Mouse (Mus musculus): ENCODE measurements around the gene Gm42688. TPM values are rescaled to one million over a fixed set of nuclear protein-coding genes. Genes with fewer than 3 reads are reported as not detected.
"Not testable (repeated sequence)": the region's sequence is repeated elsewhere in the genome, so short reads cannot be mapped to it uniquely, and the experiment has no call there.

Gm42688 gene
- polyA plus RNA-seq, 1 experiment from 2014 or later = 2.1 TPM

GRCm38 (mm10) chr6:83151721-83152120, 50.3 kb downstream of the Gm42688 start:
- no peaks in the 10 kb centered on the region for H3K9me3 ChIP-seq (ENCODE audit: control insufficient read depth, low read length)
- no peak overlapping the region for H3K4me2 ChIP-seq (ENCODE audit: low read depth, low read length)
- H3K27ac ChIP-seq (replicated peaks; ENCODE audit: low read depth, low read length) = no peak overlapping the region
- no peak overlapping the region for H3K4me3 ChIP-seq (ENCODE audit: low read depth, low read length)
- no peak overlapping the region for H3K9ac ChIP-seq (ENCODE audit: low read depth, low read length)
- H3K27me3 ChIP-seq (replicated peaks; ENCODE audit: control insufficient read depth, insufficient read depth, low read length) = no peaks in the 10 kb centered on the region
- no peak for DNase-seq (ENCODE audit: low spot score)
- peaks cover 60% of the 10 kb centered on the region for H3K36me3 ChIP-seq (ENCODE audit: control insufficient read depth, insufficient read depth, low read length)
- no peaks in the 10 kb centered on the region for H3K4me1 ChIP-seq (ENCODE audit: control insufficient read depth, insufficient read depth, low read length)
- WGBS = 50% methylated on average over 4 of the region's 8 CpGs
- no peak for ATAC-seq (ENCODE audit: low read depth)

DNA sequence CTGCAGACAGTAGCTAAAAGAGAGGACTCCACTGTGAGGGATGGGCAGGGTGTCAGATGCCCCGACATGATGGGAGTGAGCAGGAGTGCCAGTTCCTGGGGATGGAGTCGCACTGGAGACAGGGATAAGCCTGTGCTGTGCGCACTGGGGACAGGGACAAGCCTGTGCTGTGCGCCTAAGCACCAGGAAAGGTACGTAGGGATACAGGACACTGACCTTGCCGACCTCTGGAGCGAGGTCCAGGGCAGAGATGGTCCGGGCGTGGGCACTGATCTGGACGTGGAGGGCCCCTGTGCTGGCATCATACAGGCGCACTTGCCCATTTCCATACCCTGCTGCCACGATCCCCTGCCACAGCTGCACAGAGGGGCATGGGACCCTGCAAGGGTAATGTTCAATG, 51.6 kb downstream of the Gm42688 start:
- H3K4me2 ChIP-seq (ENCODE audit: low read depth, low read length) = no peak overlapping the region
- ATAC-seq (ENCODE audit: low read depth) = no peak
- H3K9ac ChIP-seq (ENCODE audit: low read depth, low read length) = no peak overlapping the region
- H3K27me3 ChIP-seq (replicated peaks; ENCODE audit: control insufficient read depth, insufficient read depth, low read length) = no peaks in the 10 kb centered on the region
- H3K4me3 ChIP-seq (ENCODE audit: low read depth, low read length) = no peak overlapping the region
- 78% methylated on average over 9 of the region's 12 CpGs for WGBS
- H3K36me3 ChIP-seq (ENCODE audit: control insufficient read depth, insufficient read depth, low read length) = peaks cover 48% of the 10 kb centered on the region
- DNase-seq (ENCODE audit: low spot score) = no peak
- H3K27ac ChIP-seq (replicated peaks; ENCODE audit: low read depth, low read length) = no peak overlapping the region
- no peaks in the 10 kb centered on the region for H3K9me3 ChIP-seq (ENCODE audit: control insufficient read depth, low read length)
- no peaks in the 10 kb centered on the region for H3K4me1 ChIP-seq (ENCODE audit: control insufficient read depth, insufficient read depth, low read length)

DNA sequence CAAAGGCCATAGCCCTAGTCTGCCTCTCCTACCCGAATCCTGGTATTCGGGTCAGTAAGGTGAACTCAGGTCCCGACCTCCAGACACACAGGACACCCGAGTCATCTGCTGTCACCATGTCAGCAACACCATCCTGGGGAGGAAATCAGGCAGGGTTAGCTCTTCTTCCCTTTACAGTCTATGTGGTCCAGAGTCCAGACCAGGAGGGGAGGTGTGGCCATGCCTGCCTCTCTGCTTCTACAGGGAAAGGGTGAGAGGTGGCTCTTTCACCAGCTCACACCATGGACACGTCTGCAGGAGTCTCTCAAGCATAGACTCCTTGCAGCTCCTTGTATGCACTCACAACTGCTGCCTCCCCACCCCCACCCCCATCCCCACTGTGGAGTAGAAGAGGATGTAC, 52.1 kb downstream of the Gm42688 start:
- ATAC-seq (ENCODE audit: low read depth) (no peak), DNase-seq (ENCODE audit: low spot score) (no peak)
- 74% methylated on average over 5 of the region's 5 CpGs for WGBS
- no peak overlapping the region for H3K9ac ChIP-seq (ENCODE audit: low read depth, low read length)
- no peaks in the 10 kb centered on the region for H3K9me3 ChIP-seq (ENCODE audit: control insufficient read depth, low read length)
- peaks cover 43% of the 10 kb centered on the region for H3K36me3 ChIP-seq (ENCODE audit: control insufficient read depth, insufficient read depth, low read length)
- no peaks in the 10 kb centered on the region for H3K4me1 ChIP-seq (ENCODE audit: control insufficient read depth, insufficient read depth, low read length)
- no peak overlapping the region for H3K27ac ChIP-seq (replicated peaks; ENCODE audit: low read depth, low read length)
- no peaks in the 10 kb centered on the region for H3K27me3 ChIP-seq (replicated peaks; ENCODE audit: control insufficient read depth, insufficient read depth, low read length)
- H3K4me2 ChIP-seq (ENCODE audit: low read depth, low read length) = no peak overlapping the region
- H3K4me3 ChIP-seq (ENCODE audit: low read depth, low read length) = no peak overlapping the region

DNA sequence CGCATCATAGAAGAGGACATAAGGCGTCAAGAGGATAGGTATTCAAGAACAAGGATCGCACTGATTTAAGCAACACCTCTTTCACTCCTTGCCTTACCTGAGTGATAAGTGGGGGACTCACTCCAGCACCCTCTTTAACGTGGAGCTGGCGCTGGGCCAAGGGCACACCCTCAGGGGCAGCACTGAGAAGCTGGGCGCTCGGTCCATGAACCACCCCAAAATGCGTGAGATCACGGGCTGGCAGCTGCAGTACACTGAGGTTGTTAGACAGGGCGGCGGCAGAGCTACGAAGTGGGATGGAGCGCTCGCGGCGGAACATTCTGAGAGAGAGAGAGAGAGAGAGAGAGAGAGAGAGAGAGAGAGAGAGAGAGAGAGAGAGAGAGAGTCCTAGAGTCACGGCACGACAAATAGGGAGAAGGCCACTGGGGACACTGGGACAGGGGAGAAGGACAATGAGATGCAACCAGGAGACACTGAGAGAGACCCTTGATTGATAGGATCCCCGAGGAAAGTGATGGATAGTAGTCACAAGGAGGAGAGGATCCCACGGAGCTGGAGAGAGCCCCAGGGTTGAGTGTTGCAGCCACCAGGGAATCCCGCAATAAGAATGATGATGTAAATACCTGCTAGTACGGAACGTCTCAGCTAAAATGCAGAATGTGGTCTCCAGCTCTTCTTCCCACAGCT, 54.3 kb downstream of the Gm42688 start:
- Histone ChIP-seq H3K9me3 (ENCODE audit: control insufficient read depth, low read length) (no peaks in the 10 kb centered on the region), H3K4me2 (ENCODE audit: low read depth, low read length) (peak overlapping the region; percentile 75), H3K27ac (replicated peaks; ENCODE audit: low read depth, low read length) (no peak overlapping the region), H3K36me3 (ENCODE audit: control insufficient read depth, insufficient read depth, low read length) (peaks cover 21% of the 10 kb centered on the region), H3K4me3 (ENCODE audit: low read depth, low read length) (peak overlapping the region; percentile 52), H3K4me1 (ENCODE audit: control insufficient read depth, insufficient read depth, low read length) (no peaks in the 10 kb centered on the region), H3K27me3 (replicated peaks; ENCODE audit: control insufficient read depth, insufficient read depth, low read length) (peaks cover 7% of the 10 kb centered on the region), H3K9ac (ENCODE audit: low read depth, low read length) (peak overlapping the region; percentile 55)
- DNase-seq (ENCODE audit: low spot score) (no peak), ATAC-seq (ENCODE audit: low read depth) (peak; percentile 31)
- WGBS = 9% methylated on average over 23 of the region's 23 CpGs

GRCm38 (mm10) chr6:83156259-83156684, 54.9 kb downstream of the Gm42688 start, which contains the start of the genes Wdr54 and 1700003E16Rik:
Gene Wdr54, minus strand, starts transcription at chr6:83156397.
Gene 1700003E16Rik, plus strand, starts transcription at chr6:83156404.
- WGBS = 2% methylated on average over 32 of the region's 32 CpGs
- peak; percentile 92 for ATAC-seq (ENCODE audit: low read depth)
- H3K4me2 ChIP-seq (ENCODE audit: low read depth, low read length) = peak within 1 kb of the TSS; percentile 75
- peaks cover 17% of the 10 kb centered on the region for H3K36me3 ChIP-seq (ENCODE audit: control insufficient read depth, insufficient read depth, low read length)
- no peaks in the 10 kb centered on the region for H3K4me1 ChIP-seq (ENCODE audit: control insufficient read depth, insufficient read depth, low read length)
- H3K4me3 ChIP-seq (ENCODE audit: low read depth, low read length) = peak within 1 kb of the TSS; percentile 52
- no peak within 1 kb of the TSS for H3K27ac ChIP-seq (replicated peaks; ENCODE audit: low read depth, low read length)
- peak; percentile 90 for DNase-seq (ENCODE audit: low spot score)
- peak within 1 kb of the TSS; percentile 55 for H3K9ac ChIP-seq (ENCODE audit: low read depth, low read length)
- H3K27me3 ChIP-seq (replicated peaks; ENCODE audit: control insufficient read depth, insufficient read depth, low read length) = peaks cover 13% of the 10 kb centered on the region
- H3K9me3 ChIP-seq (ENCODE audit: control insufficient read depth, low read length) = no peaks in the 10 kb centered on the region

- H3K4me3 ChIP-seq (ENCODE audit: low read depth, low read length); H3K4me2 ChIP-seq (ENCODE audit: low read depth, low read length); H3K36me3 ChIP-seq (ENCODE audit: control insufficient read depth, insufficient read depth, low read length); ATAC-seq (ENCODE audit: low read depth); H3K9me3 ChIP-seq (ENCODE audit: control insufficient read depth, low read length); H3K9ac ChIP-seq (ENCODE audit: low read depth, low read length); H3K27ac ChIP-seq (replicated peaks; ENCODE audit: low read depth, low read length): not testable (repeated sequence)
- peaks cover 12% of the 10 kb centered on the region for H3K4me1 ChIP-seq (ENCODE audit: control insufficient read depth, insufficient read depth, low read length)
- 22% methylated on average over 3 of the region's 3 CpGs for WGBS
- DNase-seq (ENCODE audit: low spot score) = peak; percentile 91
- peaks cover 27% of the 10 kb centered on the region for H3K27me3 ChIP-seq (replicated peaks; ENCODE audit: control insufficient read depth, insufficient read depth, low read length)
Observed at GRCm38 (mm10) chr6:83159456-83159855, 58.0 kb downstream of the Gm42688 start.

MicroRNA genes within 50 kb of the gene (microRNA counts, 519-probe panel; counts per million panel counts)
- microRNA mmu-miR-3470a+mmu-miR-3470b = 1,561 counts per million, percentile 7 among the panel's probes with 10 or more counts

Small RNAs within 50 kb of the gene (microRNA-seq; reads per million reads assigned to microRNA genes)
- gene Mir3470a (ENCODE audit: borderline number of aligned reads) = not detected

Other genes starting within 250 kb of the Gm42688 start
- 2.1 and 3.5 TPM in 2 replicates for gene Sema4f, start 161.8 kb upstream of the Gm42688 start, polyA plus RNA-seq (2014; fragmentation: Nextera tagmentation; extraction: Ambion mirVana)
- 0.28 and 0.65 TPM in 2 replicates for gene M1ap, start 154.7 kb upstream of the Gm42688 start, polyA plus RNA-seq (2014; fragmentation: Nextera tagmentation; extraction: Ambion mirVana)
- 6.7 and 8.7 TPM in 2 replicates for gene Dok1, start 68.1 kb upstream of the Gm42688 start, polyA plus RNA-seq (2014; fragmentation: Nextera tagmentation; extraction: Ambion mirVana)
- 19.7 and 21.4 TPM in 2 replicates for gene Loxl3, start 67.4 kb upstream of the Gm42688 start, polyA plus RNA-seq (2014; fragmentation: Nextera tagmentation; extraction: Ambion mirVana)
- 118 and 121 TPM in 2 replicates for gene Aup1, start 47.1 kb upstream of the Gm42688 start, polyA plus RNA-seq (2014; fragmentation: Nextera tagmentation; extraction: Ambion mirVana)
- gene Htra2, start 46.3 kb upstream of the Gm42688 start, polyA plus RNA-seq (2014; fragmentation: Nextera tagmentation; extraction: Ambion mirVana) = 43.0 and 46.3 TPM in 2 replicates
- gene Dqx1, start 43.8 kb upstream of the Gm42688 start, polyA plus RNA-seq (2014; fragmentation: Nextera tagmentation; extraction: Ambion mirVana) = 0.65 and 0.67 TPM in 2 replicates
- gene Tlx2, start 31.3 kb upstream of the Gm42688 start, polyA plus RNA-seq (2014; fragmentation: Nextera tagmentation; extraction: Ambion mirVana) = 2.9 and 3.4 TPM in 2 replicates
- gene Pcgf1, start 23.7 kb upstream of the Gm42688 start, polyA plus RNA-seq (2014; fragmentation: Nextera tagmentation; extraction: Ambion mirVana) = 22.6 and 25.8 TPM in 2 replicates
- gene Lbx2, start 15.2 kb upstream of the Gm42688 start, polyA plus RNA-seq (2014; fragmentation: Nextera tagmentation; extraction: Ambion mirVana) = 0.71 and 0.87 TPM in 2 replicates
- gene Ccdc142, start within 50 bp of the Gm42688 start, polyA plus RNA-seq (2014; fragmentation: Nextera tagmentation; extraction: Ambion mirVana) = 1.3 and 3.4 TPM in 2 replicates
- gene Mrpl53, start 7.4 kb downstream of the Gm42688 start, polyA plus RNA-seq (2014; fragmentation: Nextera tagmentation; extraction: Ambion mirVana) = 136 and 145 TPM in 2 replicates
- 48.7 and 49.3 TPM in 2 replicates for gene Mogs, start 13.9 kb downstream of the Gm42688 start, polyA plus RNA-seq (2014; fragmentation: Nextera tagmentation; extraction: Ambion mirVana)
- gene Wbp1, start 19.9 kb downstream of the Gm42688 start, polyA plus RNA-seq (2014; fragmentation: Nextera tagmentation; extraction: Ambion mirVana) = 61.8 and 82.1 TPM in 2 replicates
- 13.6 and 14.1 TPM in 2 replicates for gene Ino80b, start 23.8 kb downstream of the Gm42688 start, polyA plus RNA-seq (2014; fragmentation: Nextera tagmentation; extraction: Ambion mirVana)
- gene Rtkn, start 33.8 kb downstream of the Gm42688 start, polyA plus RNA-seq (2014; fragmentation: Nextera tagmentation; extraction: Ambion mirVana) = 25.8 and 30.4 TPM in 2 replicates
- 5.8 and 7.0 TPM in 2 replicates for gene Wdr54, start 54.8 kb downstream of the Gm42688 start, polyA plus RNA-seq (2014; fragmentation: Nextera tagmentation; extraction: Ambion mirVana)
- gene 1700003E16Rik, start 54.8 kb downstream of the Gm42688 start, polyA plus RNA-seq (2014; fragmentation: Nextera tagmentation; extraction: Ambion mirVana) = 3.1 and 6.3 TPM in 2 replicates
- gene Dctn1, start 64.3 kb downstream of the Gm42688 start, polyA plus RNA-seq (2014; fragmentation: Nextera tagmentation; extraction: Ambion mirVana) = 84.5 and 101 TPM in 2 replicates
- gene Slc4a5, start 118.2 kb downstream of the Gm42688 start, polyA plus RNA-seq (2014; fragmentation: Nextera tagmentation; extraction: Ambion mirVana) = 0.47 and 0.57 TPM in 2 replicates
- 34.6 and 40.8 TPM in 2 replicates for gene Mthfd2, start 224.3 kb downstream of the Gm42688 start, polyA plus RNA-seq (2014; fragmentation: Nextera tagmentation; extraction: Ambion mirVana)
- gene Mob1a, start 224.4 kb downstream of the Gm42688 start, polyA plus RNA-seq (2014; fragmentation: Nextera tagmentation; extraction: Ambion mirVana) = 80.3 and 80.7 TPM in 2 replicates
- gene Bola3, start 247.5 kb downstream of the Gm42688 start, polyA plus RNA-seq (2014; fragmentation: Nextera tagmentation; extraction: Ambion mirVana) = 135 and 154 TPM in 2 replicates

All from embryonic facial prominence, embryonic 14.5 days (tissue).